Mouse (Mus musculus) liver, postnatal 0 days (tissue): ENCODE measurements around the gene Ern1.

ENCODE experiments used
- CTCF ChIP-seq: sonication (generic); IDR thresholded peaks from 2 replicates; pipeline ENCODE4 v1.5.1; 2016; ENCODE audit warnings: antibody characterized with exemption, low read depth
- EP300 ChIP-seq: IDR thresholded peaks from 2 replicates; pipeline ENCODE4 v1.6.1; 2016; ENCODE audit warnings: antibody characterized with exemption, low read depth, mild to moderate bottlenecking

DNA sequence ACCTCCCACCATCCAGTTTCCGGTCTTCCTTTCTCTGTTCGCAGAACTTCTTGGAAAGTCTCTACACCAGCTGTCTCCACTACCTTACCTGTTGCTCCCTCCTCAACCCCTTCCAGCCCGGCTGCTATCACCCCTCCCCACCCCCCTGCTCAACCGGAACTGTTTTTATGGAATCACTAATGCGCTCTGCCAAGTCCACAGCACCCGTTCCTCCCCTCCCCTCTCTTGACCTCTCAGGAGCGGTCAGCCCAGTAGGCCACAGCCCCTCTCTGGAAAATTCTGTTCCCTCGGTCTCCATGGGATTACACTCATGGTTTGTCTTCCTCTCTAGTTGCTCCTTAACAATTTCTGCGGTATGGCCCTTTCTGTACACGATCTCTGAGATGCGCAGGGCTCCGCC lies 134.5 kb downstream of the Ern1 start, which contains the start of gene Scn4a:
- TF ChIP-seq CTCF (no peak), EP300 (no peak)
